Mouse (Mus musculus) layer of hippocampus, adult 18-20 months (tissue): ENCODE measurements around the gene Iapp. TPM values are rescaled to one million over a fixed set of nuclear protein-coding genes. Genes with fewer than 3 reads are reported as not detected.
"Not testable (repeated sequence)": the region's sequence is repeated elsewhere in the genome, so short reads cannot be mapped to it uniquely, and the experiment has no call there.

Experiments used
- DNase-seq, 2 experiments: peaks; one replicate each; pipeline ENCODE4 v3.0.0; 2022; ENCODE audit warnings: low spot score in 2 of 2
- long read RNA-seq: library from polyadenylated mRNA; stranded (forward); transcript quantifications from one replicate; pipeline ENCODE4 v2.0.0, GENCODE M21; 2021
- total RNA-seq, 2 experiments: library from RNA; stranded (reverse); gene quantifications; 2 replicates each; pipeline ENCODE4 v1.2.3; 2021

Gene Iapp
- total RNA-seq, result not detected
- long read RNA-seq, result 0 reads

- no peak for DNase-seq
Observed at GRCm38 (mm10) chr6:142298098-142298497, at the start of gene Iapp. Gene Iapp, plus strand, starts transcription at chr6:142298423.

- not testable (repeated sequence) for DNase-seq
Observed at GRCm38 (mm10) chr6:142250738-142251307, 47.4 kb upstream of the Iapp start.

GRCm38 (mm10) chr6:142275721-142276442 lies 22.3 kb upstream of the Iapp start:
- no peak for DNase-seq

- DNase-seq, result no peak
Observed at GRCm38 (mm10) chr6:142289413-142290118, 8.7 kb upstream of the Iapp start.

- no peak for DNase-seq
Observed at GRCm38 (mm10) chr6:142305076-142305475, 6.9 kb downstream of the Iapp start.

GRCm38 (mm10) chr6:142314285-142314684 lies 16.1 kb downstream of the Iapp start:
- no peak for DNase-seq

- DNase-seq, result no peak
Observed at GRCm38 (mm10) chr6:142317106-142317505, 18.9 kb downstream of the Iapp start.

- no peak for DNase-seq
Observed at GRCm38 (mm10) chr6:142322881-142323280, 24.7 kb downstream of the Iapp start, which contains the start of gene Slco1a5. Gene Slco1a5, minus strand, starts transcription at chr6:142322981.

GRCm38 (mm10) chr6:142326598-142326997 lies 28.4 kb downstream of the Iapp start:
- no peak for DNase-seq

GRCm38 (mm10) chr6:142329201-142329600 lies 31.0 kb downstream of the Iapp start:
- no peak for DNase-seq

GRCm38 (mm10) chr6:142338961-142339360 lies 40.7 kb downstream of the Iapp start:
- DNase-seq, result no peak

- DNase-seq, result no peak
Observed at GRCm38 (mm10) chr6:142339576-142339975, 41.4 kb downstream of the Iapp start.

GRCm38 (mm10) chr6:142343561-142343960 lies 45.3 kb downstream of the Iapp start:
- peak in 1 of 2 experiments; percentile 68 for DNase-seq

GRCm38 (mm10) chr6:142345440-142346038 lies 47.3 kb downstream of the Iapp start, which contains the start of gene Pyroxd1:
Gene Pyroxd1, plus strand, starts transcription at chr6:142345654.
- peak; percentile 81 to 94 for DNase-seq

GRCm38 (mm10) chr6:142346181-142347110 lies 48.2 kb downstream of the Iapp start:
- no peak for DNase-seq

- no peak for DNase-seq
Observed at GRCm38 (mm10) chr6:142347431-142348385, 49.5 kb downstream of the Iapp start.

- DNase-seq, result not testable (repeated sequence)
Observed at GRCm38 (mm10) chr6:142352099-142352498, 53.9 kb downstream of the Iapp start.
